Mouse (Mus musculus): ENCODE results near the gene Pde6c.
A peak's percentile ranks its signal among the peaks of the same experiment; 100 is the strongest.

The Pde6c gene

GRCm38 (mm10) chr19:38134806-38135205 is 2.2 kb downstream of the Pde6c start:
- no peak for DNase-seq (ENCODE audit: extremely low read depth, insufficient read length, low spot score)

DNA sequence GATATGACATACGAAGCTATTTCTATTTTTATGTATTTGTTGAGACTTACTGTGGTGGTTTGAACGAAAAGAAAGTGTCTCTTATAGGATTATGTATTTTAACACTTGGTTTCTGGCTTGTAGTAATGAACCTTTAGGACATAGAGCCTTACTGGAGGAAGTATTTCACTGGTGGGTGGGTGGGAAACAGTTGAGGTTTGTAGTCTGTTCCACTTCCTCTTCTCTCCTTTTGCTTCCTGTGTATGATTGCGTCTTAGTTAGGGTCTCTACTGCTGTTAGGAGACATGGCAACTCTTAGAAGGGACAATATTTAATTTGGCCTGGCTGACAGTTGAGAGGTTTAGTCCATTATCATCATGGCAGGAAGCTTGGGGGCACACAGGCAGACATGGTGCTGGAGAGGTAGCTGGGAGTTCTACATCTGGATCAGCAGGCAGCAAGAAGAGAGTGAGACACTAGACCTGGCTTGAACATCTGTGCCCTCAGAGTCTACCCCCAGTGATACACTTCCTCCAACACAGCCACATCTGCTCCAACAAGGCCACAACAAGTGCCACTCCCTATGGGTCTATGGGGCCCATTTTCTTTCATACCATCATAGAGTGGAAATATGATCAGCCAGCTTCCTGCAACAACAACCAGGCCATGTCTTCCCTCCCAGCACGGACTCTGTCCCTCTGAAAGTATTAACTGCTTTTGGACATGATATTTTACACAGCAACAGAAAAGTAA is 11.1 kb downstream of the Pde6c start:
- DNase-seq (ENCODE audit: extremely low read depth, insufficient read length, low spot score), result no peak

- no peak for DNase-seq (ENCODE audit: extremely low read depth, insufficient read length, low spot score)
Observed at GRCm38 (mm10) chr19:38156243-38156642, 23.7 kb downstream of the Pde6c start.

GRCm38 (mm10) chr19:38161648-38162354 is 29.2 kb downstream of the Pde6c start:
- DNase-seq (ENCODE audit: extremely low read depth, insufficient read length, low spot score), result no peak

DNA sequence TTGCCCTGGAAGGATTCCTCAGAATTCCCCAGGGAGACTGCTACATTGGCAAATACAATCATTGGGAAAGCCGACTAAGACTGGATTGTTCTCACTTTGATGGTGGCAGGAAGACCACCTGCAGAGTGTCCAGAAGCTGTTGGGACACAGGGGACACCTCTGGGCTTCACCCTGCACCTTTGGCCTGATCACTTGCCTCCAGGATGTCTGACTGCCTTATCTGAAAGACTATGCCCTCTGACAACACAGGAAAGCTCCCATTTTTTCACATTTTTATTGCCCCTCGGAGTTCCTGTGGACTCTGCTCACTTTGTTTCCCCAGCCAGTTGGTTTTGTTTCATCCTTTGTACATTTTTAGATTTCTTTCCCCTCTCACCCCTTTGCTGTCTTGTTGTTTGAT is 32.1 kb downstream of the Pde6c start:
- no peak for DNase-seq (ENCODE audit: extremely low read depth, insufficient read length, low spot score)

- DNase-seq (ENCODE audit: extremely low read depth, insufficient read length, low spot score), result no peak
Observed at GRCm38 (mm10) chr19:38179675-38180074, 47.1 kb downstream of the Pde6c start.

GRCm38 (mm10) chr19:38186631-38187344 is 54.2 kb downstream of the Pde6c start:
- no peak for DNase-seq (ENCODE audit: extremely low read depth, insufficient read length, low spot score)

GRCm38 (mm10) chr19:38187345-38187680 is 54.7 kb downstream of the Pde6c start:
- DNase-seq (ENCODE audit: extremely low read depth, insufficient read length, low spot score), result no peak

GRCm38 (mm10) chr19:38190606-38191005 is 58.0 kb downstream of the Pde6c start:
- DNase-seq (ENCODE audit: extremely low read depth, insufficient read length, low spot score), result no peak

- DNase-seq (ENCODE audit: extremely low read depth, insufficient read length, low spot score), result no peak
Observed at GRCm38 (mm10) chr19:38191446-38191845, 58.9 kb downstream of the Pde6c start.

DNA sequence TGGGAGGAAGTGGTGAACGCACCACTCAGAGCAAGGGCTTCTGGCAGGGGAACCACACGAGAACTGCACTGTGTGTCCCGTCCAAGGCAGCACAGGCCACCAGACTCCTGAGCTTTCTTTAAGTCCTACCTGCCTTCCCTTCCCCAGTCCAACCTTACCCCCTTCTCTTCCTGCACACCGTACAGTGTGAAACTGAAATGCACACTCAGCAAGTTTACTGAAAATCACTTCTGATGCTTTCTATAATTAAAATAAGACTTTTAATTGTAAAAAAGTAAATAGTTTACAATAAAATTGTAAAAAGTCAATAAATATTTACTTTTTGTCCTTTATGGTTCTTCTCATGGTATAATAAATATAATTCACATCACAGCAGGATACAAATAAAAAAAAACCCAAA is 62.7 kb downstream of the Pde6c start:
- DNase-seq (ENCODE audit: extremely low read depth, insufficient read length, low spot score), result no peak

DNA sequence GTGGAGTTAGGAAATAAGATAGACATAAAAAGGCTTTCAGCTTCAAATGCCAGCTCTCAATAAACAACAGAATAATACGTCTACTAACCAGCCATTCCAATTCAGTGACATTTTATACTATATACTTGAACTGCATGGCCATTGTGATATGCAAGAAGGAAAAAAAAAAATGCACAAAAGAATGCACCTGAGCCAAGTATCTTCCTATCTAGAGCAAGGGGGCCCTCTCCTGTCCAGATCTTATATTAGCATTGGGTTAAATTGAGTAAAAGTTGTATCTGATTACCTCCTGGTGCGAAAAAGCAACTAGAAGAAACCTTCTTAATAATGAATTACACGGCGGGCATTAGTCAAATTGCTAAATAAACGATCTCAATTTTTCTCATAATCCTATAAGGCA is 66.2 kb downstream of the Pde6c start:
- DNase-seq (ENCODE audit: extremely low read depth, insufficient read length, low spot score), result no peak

DNA sequence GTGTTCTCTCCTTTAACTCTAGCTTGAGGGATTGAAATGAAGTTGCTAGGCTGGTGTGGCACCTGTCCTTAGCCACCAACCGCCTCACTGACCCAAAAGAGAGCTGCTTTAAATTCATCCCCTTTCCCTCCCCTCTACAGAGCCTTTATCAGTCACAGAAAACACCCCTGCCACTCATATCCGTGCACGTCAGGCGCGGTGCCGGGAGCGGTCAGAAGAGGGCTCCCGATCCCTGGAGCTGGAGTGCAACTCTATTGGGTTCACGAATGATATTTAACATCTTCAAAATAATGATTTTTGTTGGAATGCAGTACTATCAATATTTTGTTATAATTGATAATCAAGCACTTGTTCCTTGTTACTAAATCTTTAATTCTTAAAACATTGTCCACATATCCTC is 74.1 kb downstream of the Pde6c start:
- peak; percentile 12 for DNase-seq (ENCODE audit: extremely low read depth, insufficient read length, low spot score)

GRCm38 (mm10) chr19:38217696-38218095 is 85.1 kb downstream of the Pde6c start:
- no peak for DNase-seq (ENCODE audit: extremely low read depth, insufficient read length, low spot score)

- DNase-seq (ENCODE audit: extremely low read depth, insufficient read length, low spot score), result no peak
Observed at GRCm38 (mm10) chr19:38223356-38223904, 90.8 kb downstream of the Pde6c start.

DNA sequence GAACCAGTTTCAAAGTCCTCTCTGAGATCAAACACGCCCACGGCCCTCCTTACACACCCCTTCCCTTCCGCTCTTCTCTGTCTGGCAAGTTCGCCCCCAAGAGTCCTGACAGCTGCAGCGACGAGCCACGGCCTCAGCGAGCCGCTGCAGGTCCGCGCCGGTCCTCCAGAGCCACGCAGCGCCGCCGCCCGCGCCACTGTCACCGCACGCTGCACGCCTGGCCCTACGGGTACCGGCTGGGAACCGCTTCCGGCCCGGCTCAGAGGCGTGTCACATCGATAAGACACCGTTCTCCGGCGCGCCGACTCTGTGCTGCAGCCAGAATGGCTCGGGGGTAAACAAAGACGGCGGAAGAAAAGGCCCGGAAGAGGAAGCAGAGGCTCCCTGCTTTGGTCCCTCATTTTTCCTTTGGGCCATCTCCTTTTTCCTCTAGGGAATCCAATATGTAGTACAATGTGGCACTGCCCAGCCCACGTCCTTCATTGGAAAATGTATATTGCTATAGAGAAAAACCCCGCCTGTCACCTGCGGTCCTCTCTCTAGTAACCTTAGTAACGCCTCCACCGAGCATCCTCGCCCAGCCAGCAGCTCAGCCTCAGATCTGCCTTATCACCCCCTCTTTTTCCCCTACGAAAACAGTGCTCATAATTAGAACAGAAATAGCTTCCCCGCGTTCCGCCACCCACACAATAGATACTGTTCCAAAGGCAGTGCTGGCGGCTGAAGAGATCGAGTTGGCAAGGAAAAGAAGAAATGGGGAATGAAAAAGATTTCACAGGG is 91.5 kb downstream of the Pde6c start, which contains the start of gene Fra10ac1:
Gene Fra10ac1, minus strand, starts transcription at position 252 of the 780 bp plus-strand sequence.
- peak; percentile 90 for DNase-seq (ENCODE audit: extremely low read depth, insufficient read length, low spot score)

DNA sequence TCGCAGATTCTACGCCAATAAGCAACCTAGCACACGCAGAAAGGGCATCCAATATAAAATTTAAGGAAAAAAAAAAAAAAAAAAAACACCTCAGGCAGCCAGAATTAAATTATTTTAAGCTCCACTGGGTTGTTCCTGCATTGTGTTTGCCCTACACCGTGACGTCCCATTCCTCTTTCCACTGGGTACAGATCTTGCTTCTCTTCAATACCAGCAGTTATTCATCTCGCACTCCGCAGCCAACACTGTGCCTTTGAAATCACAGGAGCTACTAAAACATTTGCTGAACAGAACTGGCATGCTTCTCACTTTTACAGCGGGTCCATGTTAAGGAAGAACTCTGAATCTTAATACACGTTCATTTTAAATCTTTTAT is 92.1 kb downstream of the Pde6c start:
- DNase-seq (ENCODE audit: extremely low read depth, insufficient read length, low spot score), result no peak

- no peak for DNase-seq (ENCODE audit: extremely low read depth, insufficient read length, low spot score)
Observed at GRCm38 (mm10) chr19:38228699-38229098, 96.1 kb downstream of the Pde6c start.

DNA sequence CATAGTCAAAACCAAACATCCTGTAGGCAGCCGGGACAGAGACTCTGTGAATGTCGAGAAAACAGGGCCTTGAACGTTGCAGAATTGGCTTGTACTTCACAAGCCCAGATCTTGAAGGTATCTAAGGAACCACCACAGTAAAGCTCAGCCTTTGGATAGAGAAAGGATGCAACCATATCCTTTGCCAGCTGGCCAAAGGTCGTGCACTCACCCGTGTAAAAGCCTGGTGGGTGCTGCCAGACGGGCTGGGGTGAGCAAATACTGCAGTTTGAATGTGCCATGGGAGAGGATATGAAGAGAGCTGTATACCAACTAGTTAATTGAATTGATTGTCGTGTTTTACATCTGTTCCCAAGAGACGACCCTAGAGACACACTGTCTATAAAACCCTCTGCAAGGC is 99.5 kb downstream of the Pde6c start:
- no peak for DNase-seq (ENCODE audit: extremely low read depth, insufficient read length, low spot score)

DNA sequence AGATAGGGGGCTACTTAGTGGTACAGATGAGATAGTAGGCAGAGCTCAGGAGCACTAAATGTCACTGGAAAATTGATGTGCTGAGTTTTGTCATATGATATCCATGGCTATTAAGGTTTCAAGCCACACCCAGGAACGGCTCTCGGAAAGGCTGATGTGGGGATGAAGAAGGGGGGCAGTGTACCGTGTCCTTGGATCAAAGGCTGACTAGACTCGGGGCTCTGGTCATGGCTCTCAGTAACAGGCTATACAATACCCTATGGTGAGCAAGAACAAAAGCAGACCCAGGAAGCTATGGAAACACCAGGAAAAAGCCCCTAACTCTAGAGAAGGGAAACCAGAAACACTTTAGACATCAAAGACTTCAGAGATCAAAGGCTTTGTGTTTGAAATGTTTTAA is 99.9 kb downstream of the Pde6c start:
- no peak for DNase-seq (ENCODE audit: extremely low read depth, insufficient read length, low spot score)

Measured in 3134 (cell line).